Mouse (Mus musculus) lung, embryonic 14.5 days (tissue): Measurements from ENCODE around the gene Btd. TPM values are rescaled to one million over a fixed set of nuclear protein-coding genes. Genes with fewer than 3 reads are reported as not detected.

Experiments used
- ATAC-seq: fragments of 200-750 bp; cut with Nextera tagmentation; 2 replicates; pipeline ENCODE4 v1.8.0; 2017; ENCODE audit warnings: mild to moderate bottlenecking, moderate TSS enrichment, moderate library complexity; ENCODE audit not compliant: insufficient read depth
- DNase-seq: peaks from one replicate; pipeline ENCODE4 v3.0.0-alpha.2; 2015
- H3K27ac ChIP-seq: fragments of 300-500 bp; sonication (generic); 2 replicates; pipeline ENCODE4 v1.5.1; 2014; ENCODE audit warnings: low read depth, mild to moderate bottlenecking, moderate library complexity
- H3K27me3 ChIP-seq: fragments of 300-500 bp; sonication (generic); 2 replicates; pipeline ENCODE4 v1.6.1; 2014; ENCODE audit warnings: low read length, control low read depth; ENCODE audit not compliant: insufficient read depth
- H3K36me3 ChIP-seq: fragments of 300-500 bp; sonication (generic); 2 replicates; pipeline ENCODE4 v1.6.1; 2014; ENCODE audit warnings: control low read depth; ENCODE audit not compliant: insufficient read depth
- H3K4me1 ChIP-seq: fragments of 300-500 bp; sonication (generic); 2 replicates; pipeline ENCODE4 v1.6.1; 2014; ENCODE audit warnings: antibody characterized with exemption, control low read depth; ENCODE audit not compliant: insufficient read depth
- H3K4me2 ChIP-seq: fragments of 300-500 bp; sonication (generic); 2 replicates; pipeline ENCODE4 v1.6.1; 2014; ENCODE audit warnings: mild to moderate bottlenecking
- H3K4me3 ChIP-seq: fragments of 300-500 bp; sonication (generic); 2 replicates; pipeline ENCODE4 v1.5.1; 2014; ENCODE audit warnings: low read depth, low read length
- H3K9ac ChIP-seq: fragments of 300-500 bp; sonication (generic); 2 replicates; pipeline ENCODE4 v1.6.1; 2014
- H3K9me3 ChIP-seq: fragments of 300-500 bp; sonication (generic); 2 replicates; pipeline ENCODE4 v1.6.1; 2016; ENCODE audit warnings: low read depth, low read length, control low read depth
- CTCF ChIP-seq: IDR thresholded peaks from 2 replicates; pipeline ENCODE4 v1.5.1; 2016; ENCODE audit warnings: antibody characterized with exemption, low read depth
- WGBS: fragments of 180-500 bp; shearing (Covaris S2); extraction: QIAGEN DNeasy Blood & Tissue Kit; methylation state at CpG from one replicate; pipeline ENCODE4 v1.1.7; 2014; 5-methylcytosine and 5-hydroxymethylcytosine counted together
- polyA plus RNA-seq: library from polyadenylated mRNA; unstranded; fragments of >200 nt; fragmentation: Nextera tagmentation; extraction: Ambion mirVana; gene quantifications from 2 replicates; pipeline ENCODE4 v1.2.1, GENCODE M21; 2014

The Btd gene
- polyA plus RNA-seq, 1 experiment from 2014 or later, result 23.1 TPM

DNA sequence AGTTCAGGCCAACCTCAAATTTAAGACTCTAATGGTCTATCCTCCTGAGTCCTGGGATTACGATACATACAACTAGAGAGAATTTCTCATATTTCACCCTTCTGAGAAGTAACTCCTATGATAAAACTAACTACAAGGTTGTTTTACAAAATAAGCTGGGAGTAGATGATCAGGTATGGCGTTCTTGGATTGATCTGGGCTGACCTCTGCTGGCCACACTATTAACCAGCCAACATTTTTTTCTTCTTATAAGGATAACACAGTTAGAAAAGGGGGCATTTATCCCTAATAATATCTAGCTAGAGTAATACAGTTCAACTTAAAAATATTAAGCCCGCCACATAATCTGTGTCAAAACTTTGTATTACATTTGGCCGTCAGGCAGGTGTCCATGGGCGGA lies 35.9 kb upstream of the Btd start:
- Histone ChIP-seq H3K4me2 (no peak overlapping the region), H3K9ac (no peak overlapping the region), H3K4me3 (no peak overlapping the region), H3K36me3 (no peaks in the 10 kb centered on the region), H3K27me3 (no peaks in the 10 kb centered on the region), H3K27ac (no peak overlapping the region), H3K9me3 (no peaks in the 10 kb centered on the region), H3K4me1 (no peaks in the 10 kb centered on the region)
- DNase-seq (peak; percentile 58), ATAC-seq (no peak)
- TF ChIP-seq CTCF, result peak; percentile 51
- WGBS, result 73% methylated on average over 5 of the region's 5 CpGs

DNA sequence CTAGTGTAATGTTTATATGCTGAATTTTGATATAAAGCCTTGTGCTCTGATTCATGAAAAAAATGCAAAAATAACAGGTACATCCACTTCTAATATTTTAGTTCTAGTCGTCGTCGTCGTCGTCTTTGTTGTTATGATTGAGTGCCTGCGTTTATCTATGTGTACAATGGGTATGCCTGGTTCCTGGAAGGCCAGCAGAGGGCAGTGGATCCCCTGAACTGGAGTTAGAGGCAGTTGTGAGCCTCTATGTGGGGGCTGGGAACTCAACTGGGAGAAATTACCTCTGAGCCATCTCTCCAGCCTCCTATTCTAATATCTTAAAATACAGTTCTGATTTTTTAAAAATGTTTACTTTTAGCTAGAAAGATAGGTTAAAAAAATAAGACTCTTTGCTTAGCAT lies 35.3 kb upstream of the Btd start:
- Histone ChIP-seq H3K4me2 (no peak overlapping the region), H3K4me1 (no peaks in the 10 kb centered on the region), H3K9me3 (no peaks in the 10 kb centered on the region), H3K27me3 (no peaks in the 10 kb centered on the region), H3K27ac (no peak overlapping the region), H3K9ac (no peak overlapping the region), H3K4me3 (no peak overlapping the region), H3K36me3 (no peaks in the 10 kb centered on the region)
- no peak for DNase-seq
- ATAC-seq, result no peak
- peak; percentile 44 for TF ChIP-seq CTCF
- 45% methylated on average over 6 of the region's 6 CpGs for WGBS

DNA sequence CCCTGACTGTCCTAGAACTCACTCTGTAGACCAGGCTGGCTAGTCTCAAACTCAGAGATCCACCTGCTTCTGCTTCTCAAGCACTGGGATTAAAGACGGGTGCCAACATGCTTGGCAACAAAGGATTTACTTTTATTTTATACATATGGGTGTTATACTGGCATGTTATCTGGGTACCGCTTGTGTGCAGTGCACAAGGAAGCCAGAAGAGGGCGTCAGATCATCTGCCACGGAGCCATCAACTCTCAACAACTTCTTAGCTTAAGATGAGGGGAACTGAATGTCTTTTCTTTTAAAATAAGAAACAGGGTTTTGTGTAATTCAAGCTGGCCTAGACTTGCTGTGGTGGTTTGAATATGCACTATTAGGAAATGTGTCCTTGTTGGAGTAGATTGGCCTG lies 28.8 kb upstream of the Btd start:
- ATAC-seq, result no peak
- no peak overlapping the region for H3K4me2 ChIP-seq
- 59% methylated on average over 4 of the region's 4 CpGs for WGBS

DNA sequence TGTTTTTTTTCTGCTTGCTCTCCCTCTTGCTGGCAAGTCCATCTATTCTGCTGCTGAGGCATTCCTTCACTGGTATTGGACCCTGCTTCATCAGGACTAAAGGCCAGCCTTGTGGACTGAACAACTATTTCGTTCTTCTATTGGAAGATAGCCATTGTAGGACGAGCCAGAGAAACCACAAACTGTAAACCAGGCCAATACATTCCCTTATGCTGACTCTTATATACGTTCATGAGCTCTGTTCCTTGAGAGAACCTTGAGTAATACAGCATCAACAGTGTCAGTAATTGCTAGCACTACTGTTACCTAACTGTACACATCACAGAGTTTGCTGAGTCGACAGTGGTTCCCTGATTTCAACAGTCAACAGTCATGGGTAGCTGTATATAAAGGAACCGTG lies 27.2 kb upstream of the Btd start:
- Histone ChIP-seq H3K9ac (no peak overlapping the region), H3K9me3 (no peaks in the 10 kb centered on the region), H3K36me3 (no peaks in the 10 kb centered on the region), H3K4me3 (no peak overlapping the region), H3K4me2 (no peak overlapping the region), H3K27me3 (no peaks in the 10 kb centered on the region), H3K4me1 (no peaks in the 10 kb centered on the region), H3K27ac (no peak overlapping the region)
- 77% methylated on average over 5 of the region's 5 CpGs for WGBS
- DNase-seq (no peak), ATAC-seq (no peak)
- TF ChIP-seq CTCF, result no peak

More for the DNA sequence above, 28.8 kb upstream of the Btd start:
- Histone ChIP-seq H3K27ac (no peak overlapping the region), H3K27me3 (no peaks in the 10 kb centered on the region), H3K36me3 (no peaks in the 10 kb centered on the region), H3K4me3 (no peak overlapping the region), H3K9ac (no peak overlapping the region), H3K4me1 (no peaks in the 10 kb centered on the region), H3K9me3 (no peaks in the 10 kb centered on the region)
- peak; percentile 15; the same call in 1 of the 2 replicates for TF ChIP-seq CTCF
- DNase-seq, result no peak

DNA sequence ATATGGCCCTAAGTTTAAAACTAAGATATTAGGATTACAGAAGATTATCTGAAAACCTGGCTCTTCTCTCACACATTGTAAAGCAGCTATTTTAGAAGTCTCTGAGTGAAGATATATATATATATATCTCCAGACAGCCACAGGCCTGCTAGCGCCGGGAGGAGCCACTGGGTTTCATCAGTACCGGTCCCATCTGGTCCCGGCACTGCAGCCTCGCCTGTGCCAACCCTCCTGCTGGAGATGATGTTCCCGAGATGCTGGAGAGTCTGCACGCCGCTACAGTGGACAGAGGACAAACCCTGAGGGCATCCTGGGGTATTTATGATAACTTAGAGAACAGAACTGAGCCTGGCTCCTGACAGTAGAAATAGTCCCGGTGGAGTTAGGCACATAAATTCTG lies 23.6 kb upstream of the Btd start:
- H3K9me3 ChIP-seq, result no peaks in the 10 kb centered on the region
- DNase-seq (no peak), ATAC-seq (no peak)
- H3K27me3 ChIP-seq, result no peaks in the 10 kb centered on the region
- H3K27ac ChIP-seq, result no peak overlapping the region
- H3K4me3 ChIP-seq, result no peak overlapping the region
- no peaks in the 10 kb centered on the region for H3K4me1 ChIP-seq
- H3K9ac ChIP-seq, result no peak overlapping the region
- no peak overlapping the region for H3K4me2 ChIP-seq
- WGBS, result 88% methylated on average over 9 of the region's 9 CpGs
- no peaks in the 10 kb centered on the region for H3K36me3 ChIP-seq
- TF ChIP-seq CTCF, result no peak

DNA sequence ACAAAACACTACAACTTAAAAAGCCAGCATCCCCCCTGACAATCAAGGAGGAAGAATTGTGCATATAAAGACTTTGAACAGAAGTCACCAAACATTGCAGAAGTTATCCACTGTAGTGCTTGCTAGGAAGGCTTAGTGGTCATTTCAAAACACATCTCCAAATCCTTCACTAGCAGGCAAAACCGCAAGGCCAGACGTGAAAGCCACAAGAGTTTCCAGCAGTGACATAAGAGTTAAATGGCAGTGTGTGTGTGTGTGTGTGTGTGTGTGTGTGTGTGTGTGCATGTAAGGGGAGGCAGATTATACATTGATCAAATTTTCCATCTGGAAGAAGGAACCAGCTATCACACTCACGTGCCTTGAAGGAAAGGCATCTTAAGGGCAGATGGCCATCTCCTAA lies 22.8 kb upstream of the Btd start:
- Histone ChIP-seq H3K36me3 (no peaks in the 10 kb centered on the region), H3K4me1 (no peaks in the 10 kb centered on the region), H3K9me3 (no peaks in the 10 kb centered on the region), H3K4me3 (no peak overlapping the region), H3K27me3 (no peaks in the 10 kb centered on the region), H3K9ac (no peak overlapping the region), H3K27ac (no peak overlapping the region), H3K4me2 (no peak overlapping the region)
- ATAC-seq, result no peak
- no peak for TF ChIP-seq CTCF
- DNase-seq, result no peak
- WGBS, result 79% methylated on average over 3 of the region's 3 CpGs

DNA sequence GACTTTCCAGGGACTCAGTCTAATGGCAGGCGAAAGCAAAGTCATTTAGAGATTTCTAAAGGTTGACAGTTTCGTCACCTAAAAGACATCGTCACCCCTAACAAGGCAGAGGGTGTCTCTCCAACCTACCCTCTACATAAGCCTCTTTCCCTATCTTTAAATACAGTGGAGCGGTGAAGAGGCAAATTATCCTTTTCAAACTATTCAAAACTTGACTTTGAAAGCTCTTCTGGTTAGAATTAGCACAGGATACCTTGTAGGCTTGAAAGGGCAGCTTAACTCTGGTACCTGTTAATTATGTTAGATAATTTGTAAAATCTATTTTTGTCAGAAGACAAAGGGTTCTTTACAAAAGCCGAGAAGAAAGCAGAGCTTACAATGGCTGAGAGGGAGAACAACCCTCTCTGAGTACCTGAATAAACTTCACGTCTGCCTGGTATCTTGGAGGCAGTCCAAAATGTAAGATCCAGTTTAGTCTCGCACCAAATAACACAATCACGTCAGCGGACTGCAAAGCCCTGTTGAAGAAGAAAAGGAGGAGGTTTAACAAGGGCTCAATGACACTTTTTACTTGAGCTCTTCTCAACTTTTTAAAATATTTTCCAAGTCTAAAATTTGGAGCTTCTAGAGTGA lies 20.1 kb upstream of the Btd start:
- 63% methylated on average over 9 of the region's 9 CpGs for WGBS
- TF ChIP-seq CTCF, result no peak
- Histone ChIP-seq H3K27me3 (no peaks in the 10 kb centered on the region), H3K9me3 (no peaks in the 10 kb centered on the region), H3K4me1 (no peaks in the 10 kb centered on the region), H3K36me3 (no peaks in the 10 kb centered on the region), H3K4me2 (no peak overlapping the region), H3K27ac (no peak overlapping the region), H3K4me3 (no peak overlapping the region), H3K9ac (no peak overlapping the region)
- no peak for ATAC-seq
- peak; percentile 45 for DNase-seq

DNA sequence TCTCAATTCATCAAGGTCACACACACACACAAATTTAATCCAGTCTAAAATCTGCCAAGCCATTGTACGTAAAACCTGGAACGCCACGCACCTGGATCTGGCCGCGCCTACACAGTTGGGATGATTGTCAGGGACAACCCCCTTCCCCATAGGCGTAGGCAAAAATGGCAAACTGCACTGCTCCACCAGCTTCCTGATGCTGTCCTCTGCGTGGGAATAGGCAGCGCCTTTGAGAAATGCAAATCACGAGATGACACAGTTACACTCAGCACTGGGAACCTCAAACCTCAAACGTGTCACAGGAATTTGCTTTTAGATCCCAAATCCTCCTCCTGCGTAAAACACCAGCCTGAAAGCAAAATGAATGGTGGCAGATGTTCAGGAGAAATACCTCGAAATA lies 18.1 kb upstream of the Btd start:
- Histone ChIP-seq H3K4me3 (no peak overlapping the region), H3K4me1 (no peaks in the 10 kb centered on the region), H3K27me3 (no peaks in the 10 kb centered on the region), H3K36me3 (no peaks in the 10 kb centered on the region), H3K27ac (no peak overlapping the region), H3K4me2 (no peak overlapping the region), H3K9me3 (no peaks in the 10 kb centered on the region), H3K9ac (no peak overlapping the region)
- 84% methylated on average over 12 of the region's 12 CpGs for WGBS
- TF ChIP-seq CTCF, result no peak
- ATAC-seq (no peak), DNase-seq (no peak)
